Mouse (Mus musculus) lung, adult 2 months (tissue): ENCODE measurements around the gene Dcpp3. TPM values are rescaled to one million over a fixed set of nuclear protein-coding genes. Genes with fewer than 3 reads are reported as not detected.

Experiments
- DNase-seq: peaks from one replicate; pipeline ENCODE4 v3.0.0; 2022
- H3K4me1 ChIP-seq: fragments of 200-500 bp; 2 replicates; pipeline ENCODE4 v1.6.1; 2011; ENCODE audit warnings: low read length; ENCODE audit not compliant: control insufficient read depth, insufficient read depth
- H3K4me3 ChIP-seq: fragments of 200-500 bp; replicated peaks from 2 replicates; pipeline ENCODE3; 2011; ENCODE audit warnings: low read depth, mild to moderate bottlenecking, control low read depth, low read length; ENCODE audit errors: extremely low read depth
- CTCF ChIP-seq: fragments of 200-500 bp; IDR thresholded peaks from 2 replicates; pipeline ENCODE4 v1.5.1; 2011; ENCODE audit warnings: mild to moderate bottlenecking, low read length, control low read depth; ENCODE audit not compliant: insufficient read depth
- POLR2A ChIP-seq: fragments of 200-500 bp; IDR thresholded peaks from 2 replicates; pipeline ENCODE4 v1.6.1; 2011; ENCODE audit warnings: low read depth, mild to moderate bottlenecking, control low read depth, low read length, borderline replicate concordance; ENCODE audit errors: extremely low read depth
- WGBS: fragments of 180-500 bp; shearing (Covaris S2); methylation state at CpG from one replicate; pipeline ENCODE4 v1.1.7; 2018; 5-methylcytosine and 5-hydroxymethylcytosine counted together
- polyA plus RNA-seq: library from polyadenylated mRNA; depleted of rRNA; stranded (reverse); fragments of >200 nt; gene quantifications from 2 replicates; pipeline ENCODE4 v1.2.3, GENCODE M21; 2012; rRNA removed

Gene Dcpp3
- polyA plus RNA-seq, 1 experiment = not detected

DNA sequence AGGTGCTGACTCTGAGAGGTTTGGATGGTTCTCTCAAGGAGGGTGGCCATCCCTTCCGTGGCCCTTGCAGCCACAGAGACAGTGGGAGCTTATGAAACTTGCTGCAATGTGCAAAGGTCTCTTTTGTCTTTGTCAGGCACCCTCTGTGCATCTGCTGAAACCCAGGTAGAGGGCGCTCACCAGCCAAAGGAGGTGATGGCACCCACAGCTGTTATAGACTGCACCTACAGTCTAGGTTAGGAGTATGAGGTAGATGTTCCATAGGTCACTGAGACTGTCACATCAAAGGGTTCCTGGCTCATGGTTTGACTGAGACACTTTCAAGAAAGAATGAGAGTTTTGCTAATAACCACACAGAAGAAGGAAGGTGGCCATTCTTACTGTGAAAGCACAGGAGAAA is 51.5 kb downstream of the Dcpp3 start:
- no peaks in the 10 kb centered on the region for H3K4me1 ChIP-seq
- no peak for TF ChIP-seq CTCF
- TF ChIP-seq POLR2A = no peak
- H3K4me3 ChIP-seq = no peak overlapping the region
- DNase-seq = no peak
- WGBS = 52% methylated on average over 2 of the region's 2 CpGs

Other genes starting within 250 kb of the Dcpp3 start
- gene Hcfc1r1, start 243.9 kb upstream of the Dcpp3 start, polyA plus RNA-seq = 284 and 321 TPM in 2 replicates
- 18.1 and 20.6 TPM in 2 replicates for gene Thoc6, start 243.6 kb upstream of the Dcpp3 start, polyA plus RNA-seq
- 32.4 and 39.7 TPM in 2 replicates for gene Tnfrsf12a, start 240.0 kb upstream of the Dcpp3 start, polyA plus RNA-seq
- 0.57 and 0.86 TPM in 2 replicates for gene Cldn6, start 238.2 kb upstream of the Dcpp3 start, polyA plus RNA-seq
- 0.07 and 0.08 TPM in 2 replicates for gene Cldn9, start 233.4 kb upstream of the Dcpp3 start, polyA plus RNA-seq
- gene 1520401A03Rik, start 194.7 kb upstream of the Dcpp3 start, polyA plus RNA-seq = not detected in 2 replicates
- gene Pkmyt1, start 191.1 kb upstream of the Dcpp3 start, polyA plus RNA-seq = 21.8 and 25.3 TPM in 2 replicates
- 59.8 and 63.5 TPM in 2 replicates for gene Paqr4, start 176.6 kb upstream of the Dcpp3 start, polyA plus RNA-seq
- gene Kremen2, start 171.6 kb upstream of the Dcpp3 start, polyA plus RNA-seq = 0.81 and 1.1 TPM in 2 replicates
- 37.1 and 39.1 TPM in 2 replicates for gene Flywch1, start 145.9 kb upstream of the Dcpp3 start, polyA plus RNA-seq
- gene Flywch2, start 131.4 kb upstream of the Dcpp3 start, polyA plus RNA-seq = 8.0 and 8.8 TPM in 2 replicates
- 538 and 681 TPM in 2 replicates for gene Srrm2, start 126.9 kb upstream of the Dcpp3 start, polyA plus RNA-seq
- 470 and 498 TPM in 2 replicates for gene Elob, start 88.3 kb upstream of the Dcpp3 start, polyA plus RNA-seq
- gene Prss33, start 81.4 kb upstream of the Dcpp3 start, polyA plus RNA-seq = not detected in 2 replicates
- gene Prss32, start 73.6 kb upstream of the Dcpp3 start, polyA plus RNA-seq = 5.1 TPM in 1 of 2 replicates, not detected in the other
- 0.66 and 0.78 TPM in 2 replicates for gene Prss41, start 73.3 kb upstream of the Dcpp3 start, polyA plus RNA-seq
- gene Prss21, start 49.4 kb upstream of the Dcpp3 start, polyA plus RNA-seq = not detected in 2 replicates
- not detected in 2 replicates for gene Dcpp1, start 36.6 kb upstream of the Dcpp3 start, polyA plus RNA-seq
- not detected in 2 replicates for gene Dcpp2, start 36.6 kb upstream of the Dcpp3 start, polyA plus RNA-seq
- not detected in 2 replicates for gene Sbp, start 24.2 kb downstream of the Dcpp3 start, polyA plus RNA-seq
- not detected in 2 replicates for gene Sbpl, start 37.8 kb downstream of the Dcpp3 start, polyA plus RNA-seq
- 1.5 and 2.7 TPM in 2 replicates for gene Prss30, start 63.1 kb downstream of the Dcpp3 start, polyA plus RNA-seq
- gene Prss22, start 80.6 kb downstream of the Dcpp3 start, polyA plus RNA-seq = 0.11 and 0.96 TPM in 2 replicates
- gene Prss27, start 120.7 kb downstream of the Dcpp3 start, polyA plus RNA-seq = 0.24 and 12.9 TPM in 2 replicates
- gene Kctd5, start 156.0 kb downstream of the Dcpp3 start, polyA plus RNA-seq = 28.4 and 30.3 TPM in 2 replicates
- gene Pdpk1, start 233.5 kb downstream of the Dcpp3 start, polyA plus RNA-seq = 16.4 and 19.8 TPM in 2 replicates
- 58.3 and 58.8 TPM in 2 replicates for gene Amdhd2, start 246.3 kb downstream of the Dcpp3 start, polyA plus RNA-seq